Mouse (Mus musculus): ENCODE measurements at regions not wholly inside any gene's neighbourhood (a gene's known extent, or its start where the extent isn't known, plus 50 kb on each side); places are given as distances from the start of the nearest gene placed in this dataset.

DNA sequence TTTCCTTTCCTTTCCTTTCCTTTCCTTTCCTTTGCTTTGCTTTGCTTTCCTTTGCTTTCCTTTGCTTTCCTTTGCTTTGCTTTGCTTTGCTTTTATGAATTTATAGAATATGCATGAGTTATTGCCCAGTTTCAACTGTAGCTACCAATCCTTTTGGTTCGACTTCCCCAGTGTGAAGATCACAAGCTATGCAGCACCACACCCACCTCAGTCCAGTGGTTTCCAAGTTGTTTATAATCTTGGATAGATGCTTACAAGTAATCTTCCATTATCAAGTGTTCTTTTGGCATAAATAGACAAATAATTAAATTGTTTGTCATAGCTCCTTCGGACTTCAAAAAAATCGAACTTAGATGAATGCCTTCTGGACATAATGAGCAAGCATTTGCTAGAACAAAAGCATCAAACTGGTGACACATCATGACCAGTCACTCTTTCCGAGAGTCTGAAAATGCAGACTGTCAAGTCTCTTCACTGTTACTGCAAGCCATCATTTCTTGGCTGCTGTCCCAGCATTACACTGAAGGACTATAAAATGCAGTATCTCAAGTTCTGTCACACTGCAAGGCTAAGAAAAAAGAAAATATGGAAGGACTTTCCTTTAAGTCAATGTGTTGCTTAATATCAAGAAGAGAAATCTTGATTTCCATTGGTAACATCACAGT lies 1169.1 kb downstream of the Zfp704 start:
- intact Hi-C loops (cut with DNase I): no loop called here
- peak; percentile 2 to 4 for DNase-seq
